Mouse (Mus musculus) neural tube, embryonic 15.5 days (tissue): ENCODE measurements around the gene Slc47a1. TPM values are rescaled to one million over a fixed set of nuclear protein-coding genes. Genes with fewer than 3 reads are reported as not detected.
"Not testable (repeated sequence)": the region's sequence is repeated elsewhere in the genome, so short reads cannot be mapped to it uniquely, and the experiment has no call there.

Experiments used
- ATAC-seq: fragments of 200-750 bp; cut with Nextera tagmentation; 2 replicates; pipeline ENCODE4 v1.8.0; 2017; ENCODE audit warnings: mild to moderate bottlenecking, moderate TSS enrichment, moderate library complexity; ENCODE audit not compliant: low FRiP score
- H3K27ac ChIP-seq: fragments of 300-500 bp; sonication (generic); replicated peaks from 2 replicates; pipeline ENCODE4 v1.5.1; 2015; ENCODE audit warnings: mild to moderate bottlenecking, inconsistent platforms
- H3K27me3 ChIP-seq: fragments of 300-500 bp; sonication (generic); replicated peaks from 2 replicates; pipeline ENCODE4 v1.6.1; 2015; ENCODE audit warnings: inconsistent platforms
- H3K36me3 ChIP-seq: fragments of 300-500 bp; sonication (generic); 2 replicates; pipeline ENCODE4 v1.6.1; 2015; ENCODE audit warnings: inconsistent platforms
- H3K4me1 ChIP-seq: fragments of 300-500 bp; sonication (generic); 2 replicates; pipeline ENCODE4 v1.6.1; 2015; ENCODE audit warnings: inconsistent platforms
- H3K4me2 ChIP-seq: fragments of 300-500 bp; sonication (generic); 2 replicates; pipeline ENCODE4 v1.6.1; 2015; ENCODE audit warnings: inconsistent platforms, mild to moderate bottlenecking, moderate library complexity
- H3K4me3 ChIP-seq: fragments of 300-500 bp; sonication (generic); replicated peaks from 2 replicates; pipeline ENCODE4 v1.5.1; 2015; ENCODE audit warnings: mild to moderate bottlenecking, inconsistent platforms
- H3K9ac ChIP-seq: fragments of 300-500 bp; sonication (generic); replicated peaks from 2 replicates; pipeline ENCODE4 v1.6.1; 2015; ENCODE audit warnings: mild to moderate bottlenecking, inconsistent platforms
- H3K9me3 ChIP-seq: fragments of 300-500 bp; sonication (generic); replicated peaks from 2 replicates; pipeline ENCODE4 v1.6.1; 2016; ENCODE audit warnings: inconsistent platforms
- WGBS: fragments of 180-500 bp; shearing (Covaris S2); methylation state at CpG from one replicate; pipeline ENCODE4 v1.1.7; 2015; ENCODE audit warnings: mixed read lengths; 5-methylcytosine and 5-hydroxymethylcytosine counted together
- polyA plus RNA-seq: library from polyadenylated mRNA; unstranded; fragments of >200 nt; fragmentation: Nextera tagmentation; extraction: Ambion mirVana; gene quantifications from 2 replicates; pipeline ENCODE4 v1.2.1, GENCODE M21; 2015

Slc47a1 gene
- polyA plus RNA-seq, 1 experiment from 2014 or later = 0.35 TPM

- Histone ChIP-seq H3K4me3 (no peak overlapping the region), H3K9ac (no peak overlapping the region), H3K27ac (no peak overlapping the region), H3K36me3 (no peaks in the 10 kb centered on the region), H3K9me3 (no peaks in the 10 kb centered on the region), H3K27me3 (no peaks in the 10 kb centered on the region), H3K4me2 (no peak overlapping the region), H3K4me1 (no peaks in the 10 kb centered on the region)
- WGBS = 75% methylated on average over 12 of the region's 12 CpGs
- no peak for ATAC-seq
These were observed 68.3 kb downstream of the Slc47a1 start for GRCm38 (mm10) chr11:61309831-61310230.

GRCm38 (mm10) chr11:61307795-61308194 lies 70.3 kb downstream of the Slc47a1 start:
- Histone ChIP-seq H3K4me3 (no peak overlapping the region), H3K27ac (no peak overlapping the region), H3K9me3 (no peaks in the 10 kb centered on the region), H3K4me1 (no peaks in the 10 kb centered on the region), H3K4me2 (no peak overlapping the region), H3K9ac (no peak overlapping the region), H3K27me3 (no peaks in the 10 kb centered on the region), H3K36me3 (no peaks in the 10 kb centered on the region)
- WGBS = 51% methylated on average over 7 of the region's 7 CpGs
- ATAC-seq = no peak

GRCm38 (mm10) chr11:61305377-61305776 lies 72.8 kb downstream of the Slc47a1 start:
- Histone ChIP-seq H3K4me1 (0 out of 2 replicates have a peak, but pooled peaks cover 2% of the 10 kb centered on the region), H3K9ac (no peak overlapping the region), H3K4me2 (no peak overlapping the region), H3K4me3 (no peak overlapping the region), H3K9me3 (no peaks in the 10 kb centered on the region), H3K36me3 (no peaks in the 10 kb centered on the region), H3K27me3 (no peaks in the 10 kb centered on the region), H3K27ac (no peak overlapping the region)
- no peak for ATAC-seq
- 80% methylated on average over 4 of the region's 4 CpGs for WGBS

- H3K4me1 ChIP-seq, H3K27ac ChIP-seq, H3K9ac ChIP-seq, H3K9me3 ChIP-seq, H3K4me2 ChIP-seq, H3K36me3 ChIP-seq, ATAC-seq, H3K4me3 ChIP-seq, H3K27me3 ChIP-seq: not testable (repeated sequence)
- 93% methylated on average over 6 of the region's 10 CpGs for WGBS
These were observed 73.6 kb downstream of the Slc47a1 start for GRCm38 (mm10) chr11:61304535-61304934.

- Histone ChIP-seq H3K9me3 (no peaks in the 10 kb centered on the region), H3K4me2 (peak overlapping the region; percentile 20), H3K4me1 (0 out of 2 replicates have a peak, but pooled peaks cover 2% of the 10 kb centered on the region), H3K4me3 (no peak overlapping the region), H3K36me3 (no peaks in the 10 kb centered on the region), H3K27me3 (no peaks in the 10 kb centered on the region), H3K27ac (no peak overlapping the region), H3K9ac (no peak overlapping the region)
- ATAC-seq = no peak
- 21% methylated on average over 13 of the region's 16 CpGs for WGBS
These were observed 77.3 kb downstream of the Slc47a1 start for GRCm38 (mm10) chr11:61300716-61301392.

- no peak for ATAC-seq
- Histone ChIP-seq H3K4me2 (no peak overlapping the region; the same call in 1 of the 2 replicates), H3K27me3 (no peaks in the 10 kb centered on the region), H3K4me3 (no peak overlapping the region), H3K27ac (no peak overlapping the region), H3K36me3 (no peaks in the 10 kb centered on the region), H3K9ac (no peak overlapping the region), H3K9me3 (no peaks in the 10 kb centered on the region), H3K4me1 (0 out of 2 replicates have a peak, but pooled peaks cover 2% of the 10 kb centered on the region)
- 65% methylated on average over 3 of the region's 3 CpGs for WGBS
These were observed 77.9 kb downstream of the Slc47a1 start for GRCm38 (mm10) chr11:61300205-61300604.

GRCm38 (mm10) chr11:61297901-61298300 lies 80.2 kb downstream of the Slc47a1 start:
- WGBS = 80% methylated on average over 2 of the region's 2 CpGs
- H3K27ac ChIP-seq = no peak overlapping the region
- 0 out of 2 replicates have a peak, but pooled peaks cover 2% of the 10 kb centered on the region for H3K4me1 ChIP-seq
- no peaks in the 10 kb centered on the region for H3K27me3 ChIP-seq
- H3K4me3 ChIP-seq = no peak overlapping the region
- H3K9ac ChIP-seq = no peak overlapping the region
- no peak overlapping the region for H3K4me2 ChIP-seq
- ATAC-seq = no peak
- no peaks in the 10 kb centered on the region for H3K36me3 ChIP-seq
- no peaks in the 10 kb centered on the region for H3K9me3 ChIP-seq

- H3K27me3 ChIP-seq = no peaks in the 10 kb centered on the region
- H3K27ac ChIP-seq = no peak overlapping the region
- H3K9me3 ChIP-seq = no peaks in the 10 kb centered on the region
- no peak overlapping the region for H3K9ac ChIP-seq
- no peak overlapping the region for H3K4me3 ChIP-seq
- no peak overlapping the region for H3K4me2 ChIP-seq
- no peak for ATAC-seq
- WGBS = 95% methylated on average over 2 of the region's 2 CpGs
- H3K4me1 ChIP-seq = 0 out of 2 replicates have a peak, but pooled peaks cover 2% of the 10 kb centered on the region
- H3K36me3 ChIP-seq = no peaks in the 10 kb centered on the region
These were observed 80.8 kb downstream of the Slc47a1 start for GRCm38 (mm10) chr11:61297326-61297725.

GRCm38 (mm10) chr11:61296556-61296955 lies 81.6 kb downstream of the Slc47a1 start:
- Histone ChIP-seq H3K4me3 (no peak overlapping the region), H3K27ac (no peak overlapping the region), H3K36me3 (no peaks in the 10 kb centered on the region), H3K4me2 (no peak overlapping the region), H3K27me3 (no peaks in the 10 kb centered on the region), H3K9me3 (no peaks in the 10 kb centered on the region), H3K9ac (no peak overlapping the region), H3K4me1 (0 out of 2 replicates have a peak, but pooled peaks cover 2% of the 10 kb centered on the region)
- WGBS = 31% methylated on average over 1 of the region's 1 CpGs
- no peak for ATAC-seq

- H3K27ac ChIP-seq = no peak overlapping the region
- no peaks in the 10 kb centered on the region for H3K4me1 ChIP-seq
- no peak for ATAC-seq
- no peak overlapping the region for H3K9ac ChIP-seq
- no peaks in the 10 kb centered on the region for H3K9me3 ChIP-seq
- 98% methylated on average over 2 of the region's 2 CpGs for WGBS
- no peak overlapping the region for H3K4me2 ChIP-seq
- H3K36me3 ChIP-seq = no peaks in the 10 kb centered on the region
- no peak overlapping the region for H3K4me3 ChIP-seq
- no peaks in the 10 kb centered on the region for H3K27me3 ChIP-seq
These were observed 82.6 kb downstream of the Slc47a1 start for GRCm38 (mm10) chr11:61295556-61295955.

- H3K9ac ChIP-seq = no peak overlapping the region
- no peak overlapping the region for H3K27ac ChIP-seq
- H3K4me2 ChIP-seq = no peak overlapping the region
- no peaks in the 10 kb centered on the region for H3K27me3 ChIP-seq
- H3K4me3 ChIP-seq = no peak overlapping the region
- H3K9me3 ChIP-seq = no peaks in the 10 kb centered on the region
- 82% methylated on average over 3 of the region's 3 CpGs for WGBS
- ATAC-seq = no peak
- no peaks in the 10 kb centered on the region for H3K36me3 ChIP-seq
- no peaks in the 10 kb centered on the region for H3K4me1 ChIP-seq
These were observed 83.7 kb downstream of the Slc47a1 start for GRCm38 (mm10) chr11:61294431-61294830.
